Mouse (Mus musculus): Measurements from ENCODE around the gene Gm9964.

DNA sequence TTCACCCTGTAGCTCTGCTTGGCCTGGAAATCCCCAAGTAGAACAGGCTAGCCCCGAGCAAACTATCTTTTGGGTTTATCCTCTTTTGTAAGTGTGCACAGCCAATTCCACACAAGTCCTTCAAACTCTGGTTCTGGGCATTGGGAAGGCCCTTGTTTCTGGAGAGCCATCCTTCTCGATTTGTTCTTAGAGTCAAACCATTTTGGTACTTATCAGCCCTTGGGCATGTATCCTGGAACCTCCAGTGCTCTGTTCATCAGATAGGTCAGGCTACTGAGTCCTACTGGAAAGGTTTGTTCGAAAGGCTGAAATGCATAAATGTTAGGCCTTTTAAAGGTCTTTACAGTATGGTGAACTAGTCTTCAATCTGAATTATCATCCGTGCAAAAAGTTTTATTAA is 41.9 kb upstream of the Gm9964 start:
- TF ChIP-seq CTCF (IDR thresholded peaks at IDR 0.05; ENCODE audit: low read depth, low read length) (no peak), POLR2A (IDR thresholded peaks at IDR 0.05; ENCODE audit: insufficient read depth, low read length) (no peak)

Data from ES-Bruce4 (cell line).